Mouse (Mus musculus) bone marrow macrophage, adult 2 months (primary cell): Measurements from ENCODE around the gene Gm20388.

Source experiments
- CTCF ChIP-seq: IDR thresholded peaks from 2 replicates; pipeline ENCODE4 v1.5.1; 2012; ENCODE audit warnings: low read depth, mild to moderate bottlenecking, low read length, moderate library complexity
- POLR2A ChIP-seq: IDR thresholded peaks from 2 replicates; pipeline ENCODE4 v1.6.1; 2012; ENCODE audit warnings: mild to moderate bottlenecking, low read depth, low read length, borderline replicate concordance

GRCm38 (mm10) chr8:122629388-122629787, 2718.7 kb downstream of the Gm20388 start:
- TF ChIP-seq CTCF (no peak), POLR2A (no peak)
